Mouse (Mus musculus): ENCODE measurements at regions not wholly inside any gene's neighbourhood (a gene's known extent, or its start where the extent isn't known, plus 50 kb on each side); places are given as distances from the start of the nearest gene placed in this dataset.

GRCm38 (mm10) chr6:116901816-116902215 is 185.1 kb upstream of the Tmem72 start:
- no peak for DNase-seq (ENCODE audit: low spot score in 2 of 2)

- DNase-seq (ENCODE audit: low spot score in 2 of 2): no peak
Measured at GRCm38 (mm10) chr6:116902371-116902770, 185.7 kb upstream of the Tmem72 start.

GRCm38 (mm10) chr6:116906426-116907172 is 189.9 kb upstream of the Tmem72 start:
- DNase-seq (ENCODE audit: low spot score in 2 of 2): no peak

DNA sequence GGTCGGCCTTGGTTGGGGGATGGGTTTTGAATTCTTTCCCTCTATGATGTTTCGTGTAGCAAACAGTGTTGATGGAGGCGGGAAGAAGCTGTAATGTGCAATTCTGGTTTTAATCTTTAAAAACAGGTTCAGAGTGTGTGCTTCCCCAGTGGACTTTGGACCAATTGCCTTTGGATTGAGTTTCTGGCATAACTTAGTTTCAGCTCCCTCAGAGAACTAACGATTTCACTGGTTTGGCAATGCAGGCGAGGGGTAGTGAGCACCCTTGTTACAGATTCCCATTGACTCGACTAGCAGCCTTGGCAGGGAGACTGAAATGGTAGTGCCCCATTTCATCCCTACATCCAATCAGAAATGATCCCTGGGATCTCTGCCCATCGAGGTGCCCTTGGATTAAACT is 193.9 kb upstream of the Tmem72 start:
- no peak for DNase-seq (ENCODE audit: low spot score in 2 of 2)

DNA sequence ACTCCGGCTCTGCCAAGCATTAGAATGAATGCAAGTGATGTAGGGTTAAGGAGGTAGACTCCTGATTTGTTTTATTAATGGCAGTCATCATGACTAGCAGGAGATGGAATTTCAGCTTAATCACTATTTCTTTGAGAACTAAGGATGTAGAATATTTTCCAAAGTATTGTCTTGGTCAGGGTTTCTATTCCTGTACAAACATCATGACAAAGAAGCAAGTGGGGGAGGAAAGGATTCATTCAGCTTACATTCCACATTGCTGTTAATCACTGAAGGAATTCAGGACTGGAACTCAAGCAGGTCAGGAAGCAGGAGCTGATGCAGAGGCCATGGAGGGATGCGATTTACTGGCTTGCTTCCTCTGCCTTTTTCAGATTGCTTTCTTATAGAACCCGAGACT is 195.4 kb upstream of the Tmem72 start:
- no peak for DNase-seq (ENCODE audit: low spot score in 2 of 2)

GRCm38 (mm10) chr6:116914073-116914472 is 197.4 kb upstream of the Tmem72 start:
- DNase-seq (ENCODE audit: low spot score in 2 of 2): no peak

DNA sequence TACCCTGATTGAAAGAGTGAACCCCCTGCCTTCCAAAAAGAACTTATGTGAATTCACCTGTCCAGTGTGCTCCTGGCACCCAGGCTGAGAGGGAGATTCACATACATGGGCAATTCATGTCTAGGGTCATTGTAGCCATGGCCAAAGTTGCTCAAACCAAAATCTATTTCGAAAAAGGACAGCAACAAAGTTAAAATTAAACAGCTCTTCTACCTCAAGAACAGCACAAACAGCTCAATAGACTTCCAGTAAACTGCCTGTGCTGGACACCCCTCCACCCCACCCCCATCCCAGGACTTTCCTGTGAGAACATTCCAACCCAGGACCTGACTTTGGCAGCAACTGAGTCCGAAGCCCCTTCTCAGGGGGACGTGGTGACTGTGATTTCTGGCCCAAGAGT is 218.3 kb upstream of the Tmem72 start:
- no peak for DNase-seq (ENCODE audit: low spot score in 2 of 2)

DNA sequence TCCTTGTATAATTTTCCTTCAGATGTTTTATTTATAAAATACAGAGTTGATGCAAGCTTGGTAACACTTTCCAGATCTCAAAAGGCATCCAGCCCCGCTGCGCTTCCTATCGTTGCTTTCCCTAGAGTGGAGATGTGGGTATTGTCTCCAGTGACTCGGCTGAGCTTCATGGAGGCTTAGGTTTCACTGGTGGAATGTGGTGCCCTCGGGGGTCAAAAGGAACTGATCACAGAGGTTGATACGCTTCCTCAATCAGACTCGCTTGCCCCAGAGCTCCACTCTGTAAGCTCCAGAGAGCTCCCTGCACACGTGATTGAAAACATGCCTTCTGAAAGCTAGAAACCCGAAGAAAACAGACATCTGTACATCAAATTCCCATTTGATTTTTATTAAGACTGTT is 224.9 kb upstream of the Tmem72 start:
- no peak for DNase-seq (ENCODE audit: low spot score in 2 of 2)

DNA sequence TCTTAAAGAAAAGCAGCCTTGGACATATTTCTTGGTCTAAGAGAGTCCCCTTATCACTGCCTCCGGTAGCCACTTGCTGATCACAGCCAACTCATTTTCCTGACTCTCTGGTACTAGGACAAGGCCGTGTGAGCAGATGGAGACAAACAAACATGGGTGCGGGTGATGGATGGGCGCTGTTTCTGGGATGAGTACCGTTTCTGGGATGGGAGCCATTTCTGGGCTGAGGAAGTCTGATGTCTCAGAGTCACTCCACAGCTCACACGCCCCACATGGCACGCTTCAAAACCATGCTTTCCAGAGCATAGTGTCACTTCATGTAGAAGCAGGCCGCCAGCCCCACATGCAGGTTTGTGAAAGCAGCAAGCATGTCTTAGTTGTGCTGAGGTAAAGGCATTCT is 225.6 kb upstream of the Cxcl12 start:
- no peak for DNase-seq (ENCODE audit: low spot score in 2 of 2)

DNA sequence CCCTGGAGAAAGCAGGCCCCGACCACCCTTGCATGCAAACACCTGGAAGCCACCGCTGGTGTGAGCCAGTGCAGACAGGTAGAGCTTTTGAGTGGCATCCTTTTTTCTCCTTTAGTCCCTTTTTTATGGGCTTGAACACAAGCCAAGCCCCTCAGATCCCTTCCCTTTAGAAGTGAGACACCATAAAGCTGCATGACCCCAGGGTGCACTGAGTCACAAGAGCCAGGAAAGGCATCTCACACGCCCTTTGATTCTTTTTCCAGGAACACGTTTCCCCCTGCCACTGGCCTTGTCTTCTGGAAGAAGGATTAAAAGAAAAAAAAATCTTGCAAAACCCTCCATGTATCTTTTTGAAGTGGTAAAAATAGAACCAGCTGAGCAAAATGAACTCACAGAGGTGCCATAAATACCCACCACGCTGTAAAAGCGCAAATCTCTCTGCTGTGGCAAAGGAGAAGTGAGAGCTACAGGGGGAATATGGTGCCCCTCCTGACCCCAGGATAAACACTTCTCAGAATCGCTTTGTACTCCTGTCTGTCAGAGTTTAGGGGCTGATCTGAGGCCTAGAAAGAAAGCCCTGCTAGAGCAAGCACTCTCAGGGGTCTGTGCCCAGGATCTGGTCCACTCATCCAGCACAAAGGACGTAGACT is 222.1 kb upstream of the Cxcl12 start:
- DNase-seq (ENCODE audit: low spot score in 2 of 2): no peak

- DNase-seq (ENCODE audit: low spot score in 2 of 2): no peak
Measured at GRCm38 (mm10) chr6:116959611-116960010, 208.7 kb upstream of the Cxcl12 start.

GRCm38 (mm10) chr6:116960641-116961040 is 207.7 kb upstream of the Cxcl12 start:
- no peak for DNase-seq (ENCODE audit: low spot score in 2 of 2)

GRCm38 (mm10) chr6:116966436-116966835 is 201.9 kb upstream of the Cxcl12 start:
- no peak for DNase-seq (ENCODE audit: low spot score in 2 of 2)

- DNase-seq (ENCODE audit: low spot score in 2 of 2): no peak
Measured at GRCm38 (mm10) chr6:116969381-116969910, 198.9 kb upstream of the Cxcl12 start.

DNA sequence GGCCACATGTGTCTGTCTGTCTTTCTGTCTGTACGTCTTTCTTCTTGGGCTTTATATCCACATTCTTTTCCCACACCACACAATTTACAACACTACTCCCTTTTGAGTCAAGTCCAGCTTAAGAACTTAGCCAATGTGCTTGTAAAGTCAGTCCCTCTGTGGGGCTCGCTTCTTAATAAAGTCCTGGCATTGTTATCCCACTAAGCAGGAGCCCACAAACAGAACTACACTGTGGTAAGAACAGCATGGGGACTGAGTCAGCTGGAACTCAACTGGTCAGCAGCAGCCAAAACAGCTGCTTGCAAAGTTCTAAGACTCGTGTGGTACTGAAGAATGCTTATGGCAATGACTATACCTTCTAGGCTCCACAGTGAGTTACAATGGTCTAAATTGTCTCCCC is 193.5 kb upstream of the Cxcl12 start:
- DNase-seq (ENCODE audit: low spot score in 2 of 2): no peak

GRCm38 (mm10) chr6:116980349-116980995 is 187.9 kb upstream of the Cxcl12 start:
- DNase-seq (ENCODE audit: low spot score in 2 of 2): no peak

DNA sequence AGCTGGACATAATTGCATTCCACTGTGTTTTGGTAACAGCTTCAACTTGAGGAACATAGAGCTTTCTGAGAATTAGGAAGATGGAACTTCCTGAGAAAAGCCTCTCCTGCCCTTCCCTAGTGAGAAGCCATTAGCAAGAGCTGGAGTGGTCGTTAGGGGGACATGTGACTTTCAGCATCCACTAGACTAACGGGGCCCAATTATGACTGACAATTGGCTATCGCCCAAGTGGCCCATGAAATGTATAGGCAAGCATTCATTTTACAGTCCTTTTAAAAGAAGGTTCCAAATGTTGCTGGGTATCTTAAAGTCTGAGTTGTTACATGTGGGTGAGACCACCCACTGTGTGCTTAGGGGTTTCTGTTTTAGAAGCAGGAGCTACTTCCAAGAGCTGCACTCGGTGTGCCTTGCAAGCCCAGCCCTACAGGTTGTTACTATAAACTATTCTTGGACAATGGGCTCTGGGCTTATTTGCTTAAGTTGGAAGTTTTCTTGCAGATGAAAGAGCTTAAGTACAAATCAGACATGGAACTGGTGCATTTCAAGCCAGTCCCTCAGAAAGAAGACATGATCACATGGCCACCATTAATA is 183.1 kb upstream of the Cxcl12 start:
- DNase-seq (ENCODE audit: low spot score in 2 of 2): no peak

GRCm38 (mm10) chr6:116986266-116987000 is 181.9 kb upstream of the Cxcl12 start:
- no peak for DNase-seq (ENCODE audit: low spot score in 2 of 2)

DNA sequence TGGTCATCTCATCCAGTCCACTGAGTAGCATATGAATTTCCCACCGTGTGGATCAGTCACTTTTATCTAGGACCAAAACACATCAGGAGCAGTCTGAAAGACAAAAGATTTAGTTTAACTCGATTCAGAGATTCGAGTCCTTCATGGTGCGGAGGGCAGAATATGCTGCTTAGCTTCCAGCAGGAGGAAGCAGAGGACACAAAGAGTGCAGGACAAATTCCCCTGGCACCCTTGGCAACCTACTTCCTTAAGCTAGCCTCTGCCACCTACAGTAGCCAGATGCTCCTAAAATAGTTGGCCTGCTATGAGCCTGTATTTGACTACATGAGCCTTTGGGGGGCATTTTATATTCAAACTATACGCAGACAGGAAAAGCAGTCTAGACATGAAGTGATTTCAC is 181.1 kb upstream of the Cxcl12 start:
- no peak for DNase-seq (ENCODE audit: low spot score in 2 of 2)

- no peak for DNase-seq (ENCODE audit: low spot score in 2 of 2)
Measured at GRCm38 (mm10) chr6:116998948-116999682, 169.2 kb upstream of the Cxcl12 start.

- DNase-seq (ENCODE audit: low spot score in 2 of 2): no peak
Measured at GRCm38 (mm10) chr6:116999940-117000339, 168.4 kb upstream of the Cxcl12 start.
